In the genomic region with DNA sequence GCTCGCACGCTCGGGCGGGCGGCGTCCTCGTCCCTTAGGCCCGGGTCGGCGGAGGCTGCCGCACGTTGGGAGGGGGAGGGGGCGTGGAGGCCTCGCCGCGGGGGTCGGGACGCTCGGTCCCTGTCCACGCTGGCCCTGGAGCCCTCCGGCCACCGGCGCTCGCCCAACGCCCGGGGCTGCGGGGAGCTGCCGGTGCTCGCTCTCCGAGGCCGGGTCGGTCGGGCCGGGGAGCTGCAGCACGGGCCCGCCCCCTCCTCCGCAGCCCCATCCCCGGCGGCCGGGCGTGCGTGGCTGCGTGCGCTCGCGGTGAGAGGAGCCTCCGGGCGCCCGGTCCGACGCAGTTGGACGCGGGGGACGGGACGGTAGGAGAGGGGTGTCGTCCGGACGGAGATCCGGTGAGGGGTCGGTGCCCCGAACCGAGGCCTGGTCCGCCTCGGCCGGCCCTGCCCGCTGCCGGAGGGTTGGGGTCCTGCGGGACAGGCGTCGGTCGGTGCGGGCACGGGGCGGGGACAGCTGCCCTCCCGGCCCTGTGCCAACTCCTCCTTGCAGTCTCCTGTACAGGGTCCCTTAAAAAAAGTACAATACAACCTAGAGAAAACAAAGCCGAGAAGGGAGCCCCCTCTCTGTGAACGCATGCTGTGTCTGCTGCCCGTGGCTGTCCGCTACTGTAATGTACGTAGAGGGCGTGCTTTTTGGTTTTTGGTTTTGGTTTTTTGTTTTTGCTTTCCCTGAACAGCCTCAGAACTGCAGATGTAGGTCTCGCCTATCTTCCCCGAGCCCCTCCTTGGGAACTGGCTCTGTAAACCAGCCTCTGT, we compare ENCODE assay signal across 8 mouse cellular contexts. TPM values are rescaled to one million over a fixed set of nuclear protein-coding genes. Genes with fewer than 3 reads are reported as not detected.
A peak's percentile ranks its signal among the peaks of the same experiment; 100 is the strongest.
DNase-seq lines count a peak whose midpoint lies in the region; ATAC-seq and TF ChIP-seq lines count a peak whose summit lies in the region.

No protein-coding gene starts in this region.

- no peaks in the 10 kb centered on the region for H3K9me3 ChIP-seq in embryonic facial prominence, embryonic 13.5 days
- H3K9me3 ChIP-seq in heart, embryonic 12.5 days (replicated peaks) = no peaks in the 10 kb centered on the region
- no peaks in the 10 kb centered on the region for H3K9me3 ChIP-seq in kidney, embryonic 15.5 days (replicated peaks)
- no peaks in the 10 kb centered on the region for H3K9me3 ChIP-seq in liver, embryonic 11.5 days (ENCODE audit: control insufficient read depth, low read length)
- H3K9me3 ChIP-seq in stomach, embryonic 16.5 days (replicated peaks; ENCODE audit: control insufficient read depth, low read length) = no peaks in the 10 kb centered on the region

- peak overlapping the region; percentile 67 for H3K4me2 ChIP-seq in embryonic facial prominence, embryonic 13.5 days
- H3K4me2 ChIP-seq in heart, embryonic 12.5 days = peak overlapping the region; percentile 92
- H3K4me2 ChIP-seq in kidney, embryonic 15.5 days = peak overlapping the region; percentile 76
- H3K4me2 ChIP-seq in liver, embryonic 11.5 days = peak overlapping the region; percentile 78
- peak overlapping the region; percentile 88 for H3K4me2 ChIP-seq in myocyte (ENCODE audit: low read depth)
- H3K4me2 ChIP-seq in stomach, embryonic 16.5 days (ENCODE audit: low read depth, low read length) = peak overlapping the region; percentile 74

- H3K36me3 ChIP-seq in C2C12 (ENCODE audit: control insufficient read depth, insufficient read depth) (no peaks in the 10 kb centered on the region), myocyte (ENCODE audit: control insufficient read depth, insufficient read depth) (no peaks in the 10 kb centered on the region)
- H3K36me3 ChIP-seq in embryonic facial prominence, embryonic 13.5 days = no peaks in the 10 kb centered on the region
- 0 out of 2 replicates have a peak, but pooled peaks cover 4% of the 10 kb centered on the region for H3K36me3 ChIP-seq in heart, embryonic 12.5 days
- no peaks in the 10 kb centered on the region; the same call in 1 of the 2 replicates for H3K36me3 ChIP-seq in kidney, embryonic 15.5 days
- H3K36me3 ChIP-seq in liver, embryonic 11.5 days (ENCODE audit: control insufficient read depth, insufficient read depth, low read length) = no peaks in the 10 kb centered on the region
- no peaks in the 10 kb centered on the region for H3K36me3 ChIP-seq in stomach, embryonic 16.5 days (ENCODE audit: control insufficient read depth, insufficient read depth, low read length)

- no peak for TF ChIP-seq POLR2A in myocyte (IDR thresholded peaks at IDR 0.05; ENCODE audit: insufficient read length, low read depth)

- peak overlapping the region; percentile 95 for H3K27ac ChIP-seq in embryonic facial prominence, embryonic 13.5 days
- peak overlapping the region; percentile 88 for H3K27ac ChIP-seq in heart, embryonic 12.5 days (ENCODE audit: poor library complexity, severe bottlenecking)
- peak overlapping the region; percentile 94 for H3K27ac ChIP-seq in kidney, embryonic 15.5 days
- peak overlapping the region; percentile 69 for H3K27ac ChIP-seq in liver, embryonic 11.5 days (ENCODE audit: low read depth, low read length)
- peak overlapping the region; percentile 92 for H3K27ac ChIP-seq in stomach, embryonic 16.5 days (ENCODE audit: low read length)

- H3K27me3 ChIP-seq in C2C12 (ENCODE audit: control insufficient read depth, insufficient read depth, insufficient read length) (no peaks in the 10 kb centered on the region), myocyte (ENCODE audit: control insufficient read depth, insufficient read depth, insufficient read length) (no peaks in the 10 kb centered on the region)
- no peaks in the 10 kb centered on the region for H3K27me3 ChIP-seq in embryonic facial prominence, embryonic 13.5 days
- H3K27me3 ChIP-seq in heart, embryonic 12.5 days (replicated peaks) = no peaks in the 10 kb centered on the region
- no peaks in the 10 kb centered on the region for H3K27me3 ChIP-seq in kidney, embryonic 15.5 days
- H3K27me3 ChIP-seq in liver, embryonic 11.5 days (replicated peaks; ENCODE audit: control insufficient read depth, insufficient read depth, low read length) = no peaks in the 10 kb centered on the region
- H3K27me3 ChIP-seq in stomach, embryonic 16.5 days (ENCODE audit: control insufficient read depth, insufficient read depth, low read length) = no peaks in the 10 kb centered on the region

- H3K4me3 ChIP-seq in C2C12 (ENCODE audit: insufficient read depth, poor library complexity, severe bottlenecking) (peak overlapping the region; percentile 57), myocyte (peak overlapping the region; percentile 41)
- peak overlapping the region; percentile 95 for H3K4me3 ChIP-seq in embryonic facial prominence, embryonic 13.5 days
- H3K4me3 ChIP-seq in heart, embryonic 12.5 days = peak overlapping the region; percentile 98
- peak overlapping the region; percentile 97 for H3K4me3 ChIP-seq in kidney, embryonic 15.5 days (replicated peaks)
- peak overlapping the region; percentile 98 for H3K4me3 ChIP-seq in liver, embryonic 11.5 days (ENCODE audit: low read depth, low read length)
- H3K4me3 ChIP-seq in stomach, embryonic 16.5 days (replicated peaks; ENCODE audit: low read length) = peak overlapping the region; percentile 95

- ATAC-seq in embryonic facial prominence, embryonic 13.5 days (ENCODE audit: insufficient number of reproducible peaks, insufficient read depth, low FRiP score, low TSS enrichment, low read depth) = peak; percentile 62
- peak; percentile 79 for ATAC-seq in heart, embryonic 12.5 days (ENCODE audit: insufficient number of reproducible peaks, low FRiP score)
- ATAC-seq in kidney, embryonic 15.5 days (replicated peaks; ENCODE audit: low FRiP score) = peak; percentile 69
- peak; percentile 55 for ATAC-seq in liver, embryonic 11.5 days (replicated peaks; ENCODE audit: low FRiP score)
- peak; percentile 54 for ATAC-seq in stomach, embryonic 16.5 days (ENCODE audit: insufficient read depth, low FRiP score)

- DNase-seq in adrenal gland, postnatal 14 days = peak; percentile 76
- DNase-seq in liver, embryonic 11.5 days (ENCODE audit: low spot score) = peak; percentile 75

- TF ChIP-seq CTCF in C2C12 (IDR thresholded peaks at IDR 0.05; ENCODE audit: control insufficient read depth, insufficient read depth, insufficient read length) = peak; percentile 13

- peaks cover 42% of the 10 kb centered on the region for H3K4me1 ChIP-seq in embryonic facial prominence, embryonic 13.5 days
- H3K4me1 ChIP-seq in heart, embryonic 12.5 days (replicated peaks) = peaks cover 15% of the 10 kb centered on the region
- H3K4me1 ChIP-seq in kidney, embryonic 15.5 days = peaks cover 35% of the 10 kb centered on the region
- H3K4me1 ChIP-seq in liver, embryonic 11.5 days (replicated peaks; ENCODE audit: control insufficient read depth, insufficient read depth, low read length) = peaks cover 16% of the 10 kb centered on the region
- peaks cover 22% of the 10 kb centered on the region for H3K4me1 ChIP-seq in stomach, embryonic 16.5 days (ENCODE audit: control insufficient read depth, insufficient read depth, low read length)

- peak overlapping the region; percentile 94 for H3K9ac ChIP-seq in embryonic facial prominence, embryonic 13.5 days
- peak overlapping the region; percentile 98 for H3K9ac ChIP-seq in heart, embryonic 12.5 days
- H3K9ac ChIP-seq in kidney, embryonic 15.5 days = peak overlapping the region; percentile 90
- H3K9ac ChIP-seq in liver, embryonic 11.5 days (ENCODE audit: low read depth, low read length) = peak overlapping the region; percentile 88
- peak overlapping the region; percentile 94 for H3K9ac ChIP-seq in stomach, embryonic 16.5 days (ENCODE audit: low read length)

- H3K79me3 ChIP-seq in C2C12 (ENCODE audit: low read depth) = no peaks in the 10 kb centered on the region

- no peaks in the 10 kb centered on the region for H3K79me2 ChIP-seq in C2C12 (ENCODE audit: control insufficient read depth, insufficient read depth)
- H3K79me2 ChIP-seq in myocyte (ENCODE audit: control insufficient read depth, insufficient read depth) = peaks cover 3% of the 10 kb centered on the region

- under 1% methylated on average over 73 of the region's 83 CpGs for WGBS in embryonic facial prominence, embryonic 13.5 days
- under 1% methylated on average over 83 of the region's 83 CpGs for WGBS in heart, embryonic 12.5 days
- 1% methylated on average over 52 of the region's 83 CpGs for WGBS in kidney, embryonic 15.5 days
- WGBS in liver, embryonic 11.5 days = under 1% methylated on average over 74 of the region's 83 CpGs
- WGBS in stomach, embryonic 16.5 days = under 1% methylated on average over 55 of the region's 83 CpGs

- H3ac ChIP-seq in C2C12 (ENCODE audit: control insufficient read depth, insufficient read length, low read depth) (peak overlapping the region; percentile 66), myocyte (ENCODE audit: control insufficient read depth, insufficient read length) (peak overlapping the region; percentile 66)

RNA-seq across cellular contexts. Expression of a gene that starts 11.7 kb away (rescaled TPM):
- polyA plus RNA-seq in C2C12 (2012; fragmentation: generic; extraction: Trizol) (2.4 TPM), myocyte (2012; fragmentation: generic; extraction: Trizol) (8.4 TPM)
- 109 and 110 TPM in 2 replicates for total RNA-seq in adrenal gland, postnatal 14 days (2021)
- 130 and 135 TPM in 2 replicates for polyA plus RNA-seq in embryonic facial prominence, embryonic 13.5 days (2015; fragmentation: Nextera tagmentation; extraction: Ambion mirVana)
- 41.6 and 43.4 TPM in 2 replicates for polyA plus RNA-seq in heart, embryonic 12.5 days (2016; fragmentation: Nextera tagmentation; extraction: Ambion mirVana)
- polyA plus RNA-seq in kidney, embryonic 15.5 days (2015; fragmentation: Nextera tagmentation; extraction: Ambion mirVana) = 122 and 124 TPM in 2 replicates
- 48.2 and 50.1 TPM in 2 replicates for polyA plus RNA-seq in liver, embryonic 11.5 days (2014; fragmentation: Nextera tagmentation; extraction: Ambion mirVana)
- 94.1 and 101 TPM in 2 replicates for polyA plus RNA-seq in stomach, embryonic 16.5 days (2015; fragmentation: Nextera tagmentation; extraction: Ambion mirVana)

RNA-seq across cellular contexts. Expression of a gene that starts 40.4 kb away (rescaled TPM):
- polyA plus RNA-seq in C2C12 (2012; fragmentation: generic; extraction: Trizol) = 9.1 TPM
- total RNA-seq in adrenal gland, postnatal 14 days (2021) = 42.0 and 44.8 TPM in 2 replicates
- 50.5 and 54.7 TPM in 2 replicates for polyA plus RNA-seq in embryonic facial prominence, embryonic 13.5 days (2015; fragmentation: Nextera tagmentation; extraction: Ambion mirVana)
- 46.1 and 46.7 TPM in 2 replicates for polyA plus RNA-seq in heart, embryonic 12.5 days (2016; fragmentation: Nextera tagmentation; extraction: Ambion mirVana)
- 50.2 and 51.5 TPM in 2 replicates for polyA plus RNA-seq in kidney, embryonic 15.5 days (2015; fragmentation: Nextera tagmentation; extraction: Ambion mirVana)
- polyA plus RNA-seq in liver, embryonic 11.5 days (2014; fragmentation: Nextera tagmentation; extraction: Ambion mirVana) = 48.6 and 53.8 TPM in 2 replicates
- 11.4 TPM for polyA plus RNA-seq in myocyte (2012; fragmentation: generic; extraction: Trizol)
- 51.7 and 53.2 TPM in 2 replicates for polyA plus RNA-seq in stomach, embryonic 16.5 days (2015; fragmentation: Nextera tagmentation; extraction: Ambion mirVana)

RNA-seq across cellular contexts. Expression of a gene that starts 40.7 kb away (rescaled TPM):
- polyA plus RNA-seq in C2C12 (2012; fragmentation: generic; extraction: Trizol) (17.8 TPM), myocyte (2012; fragmentation: generic; extraction: Trizol) (31.0 TPM)
- total RNA-seq in adrenal gland, postnatal 14 days (2021) = 23.2 and 26.1 TPM in 2 replicates
- polyA plus RNA-seq in embryonic facial prominence, embryonic 13.5 days (2015; fragmentation: Nextera tagmentation; extraction: Ambion mirVana) = 82.9 and 97.9 TPM in 2 replicates
- polyA plus RNA-seq in heart, embryonic 12.5 days (2016; fragmentation: Nextera tagmentation; extraction: Ambion mirVana) = 57.0 and 58.3 TPM in 2 replicates
- polyA plus RNA-seq in kidney, embryonic 15.5 days (2015; fragmentation: Nextera tagmentation; extraction: Ambion mirVana) = 72.3 and 81.5 TPM in 2 replicates
- 95.9 and 103 TPM in 2 replicates for polyA plus RNA-seq in liver, embryonic 11.5 days (2014; fragmentation: Nextera tagmentation; extraction: Ambion mirVana)
- 64.8 and 69.9 TPM in 2 replicates for polyA plus RNA-seq in stomach, embryonic 16.5 days (2015; fragmentation: Nextera tagmentation; extraction: Ambion mirVana)

Comparison
In these comparisons a context has a peak if more than half of its experiments do, and no peak if none do; other contexts are left out.
1. Peak in every context shown above with its lines: DNase-seq, ATAC-seq, H3K4me3 ChIP-seq and H3K27ac ChIP-seq.
2. H3K4me3 ChIP-seq: peak in every context shown above with its lines; median percentile 98 in heart, embryonic 12.5 days; 98 in liver, embryonic 11.5 days; 97 in kidney, embryonic 15.5 days; 95 in embryonic facial prominence, embryonic 13.5 days; 95 in stomach, embryonic 16.5 days; 57 in C2C12; 41 in myocyte.